Mouse (Mus musculus) urinary bladder, postnatal 10 days (tissue): ENCODE measurements around the gene Xrn2.

ENCODE experiments used
- DNase-seq: peaks from one replicate; pipeline ENCODE4 v3.0.0; 2022; ENCODE audit warnings: low spot score

Gene Xrn2

GRCm38 (mm10) chr2:147067480-147068246 is 54.9 kb downstream of the Xrn2 start:
- DNase-seq, result no peak

GRCm38 (mm10) chr2:147069077-147069476 is 56.3 kb downstream of the Xrn2 start:
- DNase-seq, result no peak

DNA sequence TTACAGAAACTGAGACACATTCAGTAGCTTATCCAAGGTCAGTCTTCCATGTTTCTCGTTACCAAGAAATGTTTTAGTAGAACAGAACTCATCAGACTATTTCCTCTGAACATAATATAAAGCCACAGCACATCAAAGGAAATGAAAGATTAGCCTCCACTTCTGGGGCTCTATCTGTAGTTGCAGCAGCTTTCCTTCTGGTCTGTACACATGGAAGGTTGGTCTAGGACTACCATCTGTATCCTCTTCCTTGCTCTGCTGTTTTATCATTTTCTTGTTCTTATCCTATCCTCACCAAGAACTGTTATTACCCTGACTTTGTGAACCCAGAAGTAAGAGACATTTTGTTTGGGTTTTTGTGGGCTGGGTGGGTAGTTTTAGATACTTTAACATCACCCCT is 57.5 kb downstream of the Xrn2 start:
- no peak for DNase-seq

DNA sequence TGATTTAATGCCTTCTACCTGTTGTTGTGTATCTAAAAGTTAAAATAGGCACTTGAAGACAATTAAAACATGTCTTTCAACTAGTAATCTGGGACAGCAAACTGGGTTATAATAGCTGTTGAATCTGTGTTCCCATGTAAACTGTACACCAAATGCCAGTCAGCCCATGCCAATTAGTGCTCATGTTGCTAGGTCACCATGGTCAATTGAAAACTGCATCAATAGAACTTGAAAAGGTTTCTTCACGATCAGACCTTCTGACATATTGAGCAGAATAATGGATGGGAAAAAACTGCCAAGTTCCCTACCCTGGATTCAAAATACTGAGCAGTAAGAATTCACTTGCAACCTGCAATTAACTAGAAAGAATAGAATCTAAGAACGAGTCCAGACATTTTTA is 61.2 kb downstream of the Xrn2 start:
- no peak for DNase-seq

GRCm38 (mm10) chr2:147074399-147074798 is 61.6 kb downstream of the Xrn2 start:
- DNase-seq, result no peak

GRCm38 (mm10) chr2:147082391-147082790 is 69.6 kb downstream of the Xrn2 start:
- DNase-seq, result no peak

- DNase-seq, result no peak
These were observed 70.9 kb downstream of the Xrn2 start for GRCm38 (mm10) chr2:147083471-147084365.

GRCm38 (mm10) chr2:147084366-147085071 is 71.7 kb downstream of the Xrn2 start:
- no peak for DNase-seq

DNA sequence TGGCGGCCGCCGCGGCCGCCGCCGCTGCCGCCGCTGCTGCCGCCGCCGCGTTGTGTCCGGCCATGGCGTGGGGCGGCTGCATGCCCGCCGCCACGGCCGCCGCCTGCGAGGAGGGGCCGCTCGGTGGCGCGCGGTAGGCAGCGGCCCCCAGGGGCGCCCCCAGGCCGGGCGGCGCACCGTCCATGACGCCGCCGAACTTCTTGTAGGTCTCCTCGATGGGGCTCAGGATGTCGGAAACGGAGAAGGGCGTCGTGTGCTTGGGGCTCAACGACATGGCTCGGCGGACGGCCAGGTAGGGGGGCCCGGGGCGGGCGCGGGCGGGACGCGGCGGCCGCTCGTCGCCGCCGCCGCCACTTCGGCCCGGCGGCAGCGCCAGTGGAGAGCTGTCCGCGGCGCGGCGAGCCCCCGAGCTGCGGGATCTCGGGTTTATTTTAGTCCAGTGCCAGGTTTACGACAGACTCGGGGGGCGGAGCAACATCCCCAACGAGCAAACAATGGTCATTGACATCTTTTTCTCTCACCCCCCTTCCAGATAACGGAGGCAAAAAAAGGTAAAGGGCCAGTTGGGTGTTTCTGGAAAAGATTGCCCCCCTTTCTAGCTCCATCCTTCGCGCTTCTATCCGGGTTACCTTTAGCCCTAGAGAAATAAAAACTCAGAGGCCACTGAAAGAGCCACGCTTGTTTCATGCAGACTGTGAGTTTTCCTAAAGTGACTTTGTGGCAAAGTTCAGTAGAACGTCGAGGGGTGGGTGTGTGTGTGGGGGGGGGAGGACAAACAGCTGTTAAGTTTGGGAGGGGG is 72.5 kb downstream of the Xrn2 start, which contains the start of gene Nkx2-4:
Gene Nkx2-4, minus strand, starts transcription at position 374 of the 799 bp plus-strand sequence.
- no peak for DNase-seq

DNA sequence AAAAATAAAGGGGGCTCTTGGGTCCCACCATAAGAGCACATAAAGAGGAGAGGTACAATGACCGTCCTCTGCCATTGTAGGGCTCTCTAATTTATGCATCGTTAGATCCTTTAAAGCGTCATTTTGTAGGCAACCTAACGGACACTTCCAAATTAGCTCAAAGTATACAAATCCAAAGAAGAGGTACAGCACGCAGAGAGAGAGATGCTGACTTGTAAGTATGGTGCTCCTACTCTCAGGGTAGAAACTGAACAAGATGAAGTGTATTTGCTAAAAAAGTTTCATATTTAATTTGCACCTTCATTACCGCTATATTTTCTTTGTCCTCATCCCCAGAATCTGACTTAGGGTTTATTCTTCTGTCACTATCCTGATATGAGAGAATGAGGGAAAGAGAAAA is 73.1 kb downstream of the Xrn2 start:
- DNase-seq, result no peak

- DNase-seq, result no peak
These were observed 73.6 kb downstream of the Xrn2 start for GRCm38 (mm10) chr2:147086441-147086840.

DNA sequence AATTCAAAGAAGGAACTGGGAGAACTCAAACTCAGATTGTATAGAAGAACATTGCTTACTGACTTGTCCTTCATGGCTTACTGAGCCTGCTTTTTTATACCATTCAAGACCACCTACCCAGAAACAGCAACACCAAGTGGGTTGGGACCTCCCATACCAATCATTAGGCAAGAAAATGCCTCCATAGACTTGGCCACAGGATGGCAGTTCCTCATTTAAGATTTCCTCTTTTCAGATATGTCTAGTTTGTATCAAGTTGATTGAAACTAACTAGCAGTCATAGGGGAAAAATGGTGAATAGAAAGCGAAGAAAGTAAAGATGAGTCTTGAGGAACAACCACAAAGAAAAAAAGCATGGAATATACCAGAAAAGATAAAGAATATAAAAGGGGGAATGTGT is 106.9 kb downstream of the Xrn2 start:
- no peak for DNase-seq

DNA sequence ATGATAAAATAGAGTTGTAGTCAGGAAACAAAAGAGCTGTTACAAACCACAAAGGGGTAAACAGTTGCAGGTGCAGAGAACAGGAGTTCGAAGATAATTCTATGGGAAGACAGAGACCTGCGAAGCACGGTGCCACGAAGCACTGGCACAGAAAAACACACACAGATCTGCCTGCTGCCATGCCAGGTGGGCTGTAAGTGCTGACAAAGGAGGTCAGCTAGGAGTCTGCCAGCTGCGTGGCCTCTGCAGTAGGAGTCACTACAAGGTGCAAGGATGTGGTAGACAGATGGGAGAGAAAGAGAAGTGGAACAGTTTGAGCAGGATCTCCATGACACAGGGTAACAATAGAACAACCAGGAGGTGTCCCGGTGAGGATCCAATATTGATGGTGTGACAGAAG is 114.6 kb downstream of the Xrn2 start:
- DNase-seq, result no peak
